Mouse (Mus musculus): ENCODE measurements around the gene Fgf18. TPM values are rescaled to one million over a fixed set of nuclear protein-coding genes. Genes with fewer than 3 reads are reported as not detected.

Fgf18 gene
- total RNA-seq, 2 experiments from 2014 or later = 7.4 to 8.4 TPM

DNA sequence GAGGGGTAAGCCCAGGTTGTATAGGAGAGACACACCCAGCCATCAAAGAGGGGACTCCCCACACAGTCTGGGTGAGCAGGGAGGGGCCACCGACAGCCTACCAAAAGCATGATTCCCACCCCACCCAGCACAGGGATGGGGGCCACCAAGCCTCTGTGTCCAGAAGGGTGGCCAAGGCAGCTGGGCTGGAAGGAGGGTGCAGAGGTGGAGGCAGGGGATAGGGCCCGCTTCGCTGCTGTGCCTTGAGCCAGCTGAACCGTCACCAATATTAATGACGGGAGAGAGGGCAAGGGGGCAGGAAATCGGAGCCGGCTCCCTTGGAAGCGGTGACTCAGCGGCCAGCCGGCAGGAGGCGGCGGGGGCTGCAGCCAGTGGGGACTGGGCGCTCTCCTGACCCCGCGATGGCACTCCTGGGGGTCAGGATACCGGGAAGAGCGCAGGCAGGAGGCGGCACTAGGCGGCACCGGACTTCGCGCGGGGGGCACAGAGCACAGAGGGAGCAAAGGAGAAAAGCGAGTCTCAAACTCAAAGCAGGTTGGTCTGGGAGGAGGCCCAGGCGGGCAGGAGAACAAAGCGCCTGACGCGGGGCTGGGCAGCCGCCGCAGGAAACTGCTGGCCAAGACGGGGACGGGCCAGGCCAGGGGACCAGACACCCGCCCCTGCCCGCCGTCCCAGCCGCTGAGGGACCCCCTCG is 24.5 kb downstream of the Fgf18 start:
- intact Hi-C loops (cut with DNase I) = no loop called here
- no peak for DNase-seq

DNA sequence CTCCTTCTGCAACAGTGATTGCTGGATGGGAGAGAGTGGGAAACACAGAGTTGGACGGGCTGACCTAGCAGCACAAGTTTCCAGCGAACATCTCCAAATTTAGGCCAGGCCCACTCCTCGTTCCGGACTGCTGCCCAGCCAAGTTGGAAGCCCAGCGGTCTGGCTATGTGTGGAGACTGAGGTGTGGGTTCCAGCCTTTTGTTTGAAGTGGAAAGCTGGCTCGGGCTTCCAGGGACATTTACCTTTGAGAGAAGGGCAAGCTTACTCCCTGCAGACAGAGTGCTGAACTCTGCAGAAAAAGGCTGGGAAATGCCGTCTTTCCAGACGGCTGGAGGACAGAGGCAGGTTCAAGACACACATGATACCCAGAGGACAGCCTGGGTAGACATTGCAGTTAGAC is 27.6 kb downstream of the Fgf18 start:
- no peak for DNase-seq
- intact Hi-C loops (cut with DNase I) = no loop called here

DNA sequence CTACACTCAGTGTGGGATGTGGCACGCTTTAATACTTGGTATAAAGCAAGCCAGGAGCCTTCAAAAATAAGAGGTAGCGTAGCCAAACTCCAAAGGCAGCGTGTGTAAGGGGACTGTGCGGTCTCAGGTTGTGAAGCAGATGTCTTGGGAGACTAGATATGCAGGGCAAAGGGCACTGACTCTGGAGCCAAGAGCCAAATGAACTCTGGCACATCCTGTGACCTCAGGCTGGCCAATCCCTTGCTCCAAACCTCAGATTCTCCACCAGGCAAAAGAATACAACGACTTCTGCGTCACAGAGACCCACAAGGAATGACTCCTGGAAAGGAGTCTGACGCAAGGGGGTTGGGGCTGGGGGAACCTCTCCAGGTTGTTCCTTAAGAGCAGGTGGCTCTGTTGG is 28.1 kb downstream of the Fgf18 start:
- intact Hi-C loops (cut with DNase I) = no loop called here
- no peak for DNase-seq

DNA sequence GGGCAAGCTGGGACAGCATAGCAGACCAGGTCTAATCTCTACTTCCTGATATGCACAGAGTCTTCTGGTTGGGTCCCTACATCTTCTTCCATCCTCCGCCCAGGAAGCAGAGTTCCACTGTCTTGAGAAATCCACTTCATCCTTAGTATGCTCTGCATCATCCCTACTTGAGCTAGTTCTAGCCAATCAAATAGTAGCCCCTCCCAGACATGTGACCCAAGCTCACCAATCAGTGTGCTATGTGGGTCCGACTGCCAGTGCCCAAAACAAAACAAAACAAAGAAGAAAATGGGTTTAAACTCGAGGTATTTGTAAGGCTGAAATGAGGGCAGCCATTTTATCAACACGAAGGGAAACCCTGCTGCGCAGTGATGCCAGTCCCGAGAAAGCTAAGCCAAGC is 28.7 kb downstream of the Fgf18 start:
- no peak for DNase-seq

DNA sequence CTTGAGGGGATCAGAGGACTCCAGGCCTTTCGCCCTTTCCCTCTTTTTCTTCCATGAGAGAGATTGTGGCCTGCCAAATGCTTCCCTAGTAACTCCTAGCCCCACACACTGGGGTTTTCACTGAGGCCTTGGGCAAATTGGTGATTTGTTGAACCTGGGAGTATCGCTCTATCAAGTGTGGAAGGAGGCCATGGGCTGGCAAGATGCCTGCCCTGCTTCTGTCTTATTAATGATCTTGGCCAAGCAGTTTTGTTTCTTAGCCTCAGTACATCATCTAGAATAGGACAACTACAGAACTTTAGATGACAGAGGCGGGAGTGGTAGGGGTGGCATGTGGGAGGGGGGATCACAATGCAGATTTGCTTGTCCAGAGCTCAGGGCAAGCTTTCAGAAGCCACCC is 31.4 kb downstream of the Fgf18 start:
- intact Hi-C loops (cut with DNase I) = no loop called here
- DNase-seq = peak; percentile 27

More for the DNA sequence above, 28.7 kb downstream of the Fgf18 start:
- intact Hi-C loops (cut with DNase I) = no loop called here

DNA sequence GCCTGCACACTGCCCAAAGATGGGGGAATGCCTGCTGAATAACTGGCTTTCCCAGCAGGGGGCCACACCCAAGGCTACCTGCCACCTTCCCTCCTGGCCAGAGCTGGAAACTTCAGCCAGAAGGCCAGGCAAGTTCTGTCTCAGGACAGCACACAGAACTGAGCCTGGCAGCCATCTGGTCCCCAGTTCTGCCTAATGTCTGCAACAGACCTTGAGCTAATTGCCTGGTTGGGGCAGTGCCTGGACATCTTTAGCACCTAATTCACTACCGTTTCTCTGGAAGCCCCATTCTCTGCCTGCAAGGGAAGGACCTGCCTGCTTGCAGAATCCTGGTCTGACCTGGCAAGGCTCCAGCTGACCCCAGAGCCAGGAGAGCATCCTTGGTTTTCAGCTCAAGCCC is 34.8 kb downstream of the Fgf18 start:
- DNase-seq = peak; percentile 64
- intact Hi-C loops (cut with DNase I) = no loop called here

DNA sequence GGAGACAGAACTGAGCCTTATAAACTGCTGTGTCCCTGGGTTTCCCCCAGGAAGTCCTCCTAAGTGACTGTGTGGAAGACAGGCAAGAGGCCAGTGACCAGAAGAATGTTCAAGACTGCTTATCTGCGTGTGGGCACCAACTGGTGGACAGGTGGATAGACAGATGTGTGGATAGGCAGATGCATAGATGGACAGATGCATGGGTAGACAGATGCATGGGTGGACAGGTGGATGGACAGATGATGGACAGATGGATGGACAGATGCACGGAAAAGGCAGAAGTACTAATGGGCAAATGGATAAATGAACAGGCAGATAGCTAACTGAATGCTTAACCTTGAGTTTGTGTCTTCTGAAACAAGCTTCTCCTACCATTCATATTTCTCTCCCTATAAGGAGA is 37.1 kb downstream of the Fgf18 start:
- intact Hi-C loops (cut with DNase I) = no loop called here

DNA sequence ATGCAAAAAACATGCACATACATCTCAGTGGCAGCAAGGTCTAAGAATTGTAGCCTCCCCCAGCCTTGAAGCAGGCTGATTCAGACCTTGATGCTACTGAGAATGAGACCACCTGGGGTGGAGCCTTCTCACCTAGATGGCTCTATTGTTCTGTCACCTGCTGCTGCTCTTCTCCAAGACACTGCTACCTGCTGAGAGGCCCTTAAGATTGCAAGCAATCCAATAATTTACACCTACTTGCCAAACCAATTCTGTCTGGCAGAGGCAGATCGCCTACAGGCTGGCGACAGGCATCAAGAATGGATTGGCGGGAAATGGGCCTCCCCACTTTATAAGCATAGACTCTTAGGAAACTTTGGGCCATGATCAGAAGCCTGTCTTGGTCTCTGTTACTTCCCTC is 39.7 kb downstream of the Fgf18 start:
- intact Hi-C loops (cut with DNase I) = no loop called here
- no peak for DNase-seq

More for the DNA sequence above, 37.1 kb downstream of the Fgf18 start:
- DNase-seq = no peak

DNA sequence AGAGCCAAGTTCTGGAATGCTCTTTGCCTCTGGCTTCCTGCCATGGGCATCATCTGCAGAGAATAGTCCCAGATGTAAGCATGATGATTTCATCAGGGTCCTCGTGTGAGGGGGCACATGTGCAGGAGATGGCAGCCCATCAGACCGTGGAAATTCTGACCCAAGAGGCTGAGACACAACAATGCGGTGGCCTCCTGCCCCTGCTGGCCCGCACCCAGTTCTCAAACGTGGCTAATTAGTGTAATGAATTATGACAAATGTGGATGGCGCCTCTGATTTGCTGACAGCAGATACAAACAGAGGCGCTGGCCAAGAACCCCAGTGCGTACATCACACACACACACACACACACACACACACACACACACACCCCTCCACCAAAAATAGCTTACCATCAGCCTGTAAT is 42.3 kb downstream of the Fgf18 start:
- intact Hi-C loops (cut with DNase I) = no loop called here
- peak; percentile 87 for DNase-seq

DNA sequence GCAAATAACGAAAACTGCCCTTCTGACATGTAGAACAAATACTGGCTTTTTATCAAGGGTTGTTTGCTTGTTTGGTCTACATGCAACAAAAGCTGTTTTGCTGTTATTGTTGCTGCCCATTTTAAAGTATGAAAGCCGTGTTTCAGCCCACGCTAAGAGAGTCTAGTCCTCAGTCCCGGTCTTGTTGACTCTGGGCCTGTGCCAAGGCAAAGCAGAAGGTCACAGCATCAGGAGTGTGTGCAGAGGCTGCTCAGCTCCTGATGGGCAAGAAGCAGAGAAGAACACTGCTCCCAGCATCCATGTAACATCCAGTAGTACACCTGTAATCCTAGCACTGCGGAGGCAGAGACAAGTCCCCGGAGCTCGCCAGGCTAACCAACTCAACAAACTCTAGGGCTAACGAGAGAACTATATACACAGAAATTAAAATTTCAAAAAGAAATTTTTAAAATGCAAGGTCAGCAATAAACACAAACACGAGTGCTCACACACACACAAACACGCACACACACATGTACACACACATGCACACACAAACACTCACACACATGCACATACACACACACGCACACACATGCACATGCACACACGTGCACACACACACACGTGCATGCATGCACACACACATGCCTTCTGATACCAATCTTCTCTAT is 43.8 kb downstream of the Fgf18 start:
- intact Hi-C loops (cut with DNase I) = no loop called here
- DNase-seq = peak; percentile 21

DNA sequence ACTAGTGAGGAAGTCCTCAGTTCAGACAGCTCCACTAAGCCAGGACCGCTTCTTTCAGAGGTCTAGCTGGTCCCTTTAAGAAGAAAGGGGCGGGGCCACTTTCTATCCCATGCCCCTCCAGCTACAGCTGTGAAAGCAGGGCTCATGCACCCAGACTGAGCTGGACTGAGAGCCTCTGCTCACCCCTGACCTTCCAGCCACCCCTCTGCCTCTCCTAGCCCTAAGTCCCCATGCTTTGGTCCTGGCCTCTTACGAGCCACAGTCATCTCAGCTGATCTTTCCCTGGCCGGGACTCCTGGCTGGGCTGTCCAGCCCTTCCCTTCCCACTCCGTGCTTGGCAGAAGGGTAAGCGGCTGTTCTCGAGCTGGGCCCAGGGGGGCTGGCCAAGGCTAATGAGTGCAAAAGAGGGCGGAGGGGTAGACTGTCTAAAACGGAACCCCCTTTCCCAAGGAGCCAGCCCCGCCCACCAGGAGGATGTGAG is 47.1 kb downstream of the Fgf18 start:
- DNase-seq = peak; percentile 27
- intact Hi-C loops (cut with DNase I) = no loop called here

DNA sequence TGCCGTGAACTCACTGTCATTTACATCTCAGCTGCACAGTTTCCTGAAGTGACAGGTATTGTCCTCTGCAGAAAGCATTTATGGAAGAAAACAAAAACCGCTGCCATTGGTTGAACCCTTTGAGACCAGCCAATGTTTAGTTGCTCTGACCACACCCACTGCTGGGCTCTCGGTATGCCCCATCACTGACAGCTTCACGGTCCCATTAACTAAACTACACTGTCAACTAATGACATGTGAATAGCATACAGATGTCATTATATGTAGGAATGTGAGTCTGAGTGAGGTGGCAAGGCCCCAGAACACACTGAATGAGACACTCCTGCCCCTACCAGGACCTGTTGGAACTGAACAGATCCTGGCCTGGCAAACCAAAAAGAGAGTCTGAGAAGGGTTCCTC is 47.8 kb downstream of the Fgf18 start:
- intact Hi-C loops (cut with DNase I) = no loop called here
- DNase-seq = no peak

DNA sequence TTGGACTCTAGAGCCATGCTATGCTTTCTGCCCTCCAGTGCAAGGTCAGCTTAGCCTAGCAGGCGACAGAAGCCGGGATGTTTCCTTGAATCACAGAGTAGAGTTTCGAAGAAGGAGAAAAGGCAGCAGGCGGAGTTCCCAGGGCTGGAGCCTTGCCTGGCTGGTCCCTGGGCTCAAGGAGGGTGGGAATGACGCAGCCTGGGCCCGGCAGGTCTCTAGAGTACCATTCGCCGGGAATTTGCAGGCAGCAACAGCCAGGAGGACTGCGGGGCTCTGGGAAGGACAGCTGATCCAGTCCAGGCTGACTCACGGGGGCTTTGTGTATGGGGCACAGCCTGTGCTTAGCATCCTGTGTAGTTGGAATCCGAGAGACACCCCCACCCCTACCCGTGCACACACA is 48.8 kb downstream of the Fgf18 start:
- intact Hi-C loops (cut with DNase I) = no loop called here
- no peak for DNase-seq

DNA sequence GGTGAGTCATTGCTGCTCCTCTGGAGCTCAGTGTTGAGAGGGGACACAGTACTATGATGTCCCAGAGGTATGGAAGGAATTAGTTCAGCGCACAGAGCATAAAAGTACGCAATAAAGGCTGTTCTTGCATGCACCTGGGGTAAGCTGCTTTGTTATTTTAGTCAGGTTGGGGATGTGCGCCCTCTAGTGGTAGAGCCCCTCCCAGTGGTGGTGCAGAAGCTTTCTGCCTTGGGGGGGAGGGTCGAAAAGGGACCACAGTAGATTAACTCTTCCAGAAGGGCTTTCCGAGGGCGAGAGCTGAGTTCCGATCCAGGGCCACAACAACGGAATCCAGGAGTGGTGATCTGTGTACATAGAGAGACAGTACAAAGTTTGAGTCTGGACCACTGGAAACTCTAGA is 49.3 kb downstream of the Fgf18 start:
- intact Hi-C loops (cut with DNase I) = no loop called here
- peak; percentile 55 for DNase-seq

DNA sequence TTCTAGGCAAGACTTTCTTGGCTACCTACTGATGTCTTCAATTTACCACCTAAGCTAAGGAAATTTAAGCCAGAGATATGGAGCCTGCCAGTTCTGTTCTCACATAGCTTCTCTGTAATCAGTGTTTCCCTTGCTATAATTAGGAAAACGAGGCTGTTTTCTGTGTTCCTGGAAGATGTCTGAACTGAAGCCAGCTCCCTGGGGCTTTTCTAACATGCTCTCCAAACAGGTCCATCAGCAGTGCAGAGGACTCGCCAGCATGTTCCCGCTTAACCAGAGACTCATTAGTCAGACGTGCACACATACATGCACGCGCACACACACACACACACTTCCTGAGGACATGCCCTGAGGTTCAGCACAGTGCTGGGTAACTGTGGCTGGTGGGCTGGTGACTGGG is 57.3 kb downstream of the Fgf18 start:
- DNase-seq = peak; percentile 41
- intact Hi-C loops (cut with DNase I) = no loop called here

DNA sequence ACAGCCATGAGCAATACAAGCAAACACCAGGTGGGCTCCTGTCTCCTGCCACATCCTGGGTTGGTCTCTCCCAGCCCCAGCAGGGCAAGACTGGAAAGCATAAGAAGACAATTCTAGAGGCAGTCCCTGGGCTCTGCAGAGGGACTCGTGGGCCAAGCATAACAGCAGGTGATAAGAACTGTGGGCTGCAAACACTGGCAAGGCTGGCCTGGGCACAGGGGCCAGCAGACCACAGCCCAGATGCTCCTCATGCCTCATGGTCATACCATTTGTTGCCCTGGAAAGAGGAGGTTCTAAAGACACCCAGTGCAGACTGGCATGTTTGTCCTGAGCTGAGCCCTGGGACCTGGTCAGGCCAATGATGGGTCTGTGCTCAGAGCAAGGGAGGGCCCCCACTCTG is 59.0 kb downstream of the Fgf18 start:
- intact Hi-C loops (cut with DNase I) = no loop called here
- DNase-seq = no peak

DNA sequence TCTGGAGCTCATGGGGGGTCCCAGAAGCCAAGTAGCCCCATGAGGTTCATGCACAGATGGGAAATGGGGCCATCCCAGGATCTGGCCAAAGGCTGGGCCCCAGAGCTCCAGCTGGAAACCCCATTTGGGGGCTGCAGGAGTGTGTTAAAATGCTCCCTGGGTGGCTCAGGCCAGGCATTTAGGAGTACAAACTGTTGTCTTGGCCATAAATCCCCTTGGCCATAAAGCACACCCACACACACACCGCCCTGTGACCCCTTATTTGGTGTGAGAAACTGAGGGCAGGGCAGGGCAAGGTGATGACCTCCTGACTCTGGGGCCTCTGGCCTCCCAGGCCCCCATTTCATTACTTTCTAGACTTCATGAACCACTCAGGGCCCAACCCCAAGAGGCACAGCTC is 61.2 kb downstream of the Fgf18 start:
- no peak for DNase-seq
- intact Hi-C loops (cut with DNase I) = no loop called here

DNA sequence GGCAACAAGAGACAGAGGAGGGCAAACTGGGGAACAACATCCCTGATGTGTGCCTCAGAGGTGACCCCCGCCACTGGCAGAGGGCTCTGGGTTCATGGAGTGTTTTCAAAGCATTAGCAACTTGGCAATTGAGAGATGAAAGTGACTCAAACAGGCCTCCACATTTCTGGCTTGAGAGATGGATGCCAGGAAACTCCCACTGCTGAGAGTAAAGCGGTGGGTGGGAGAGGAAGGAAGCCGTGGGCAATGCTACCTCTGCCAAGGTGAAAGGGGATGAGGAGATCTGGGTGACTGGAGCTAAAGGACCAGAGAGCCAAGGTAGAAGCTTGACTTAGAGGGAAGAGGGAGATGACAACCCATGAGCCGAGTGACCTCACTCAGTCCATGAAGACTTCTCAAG is 61.7 kb downstream of the Fgf18 start:
- intact Hi-C loops (cut with DNase I) = no loop called here
- no peak for DNase-seq

DNA sequence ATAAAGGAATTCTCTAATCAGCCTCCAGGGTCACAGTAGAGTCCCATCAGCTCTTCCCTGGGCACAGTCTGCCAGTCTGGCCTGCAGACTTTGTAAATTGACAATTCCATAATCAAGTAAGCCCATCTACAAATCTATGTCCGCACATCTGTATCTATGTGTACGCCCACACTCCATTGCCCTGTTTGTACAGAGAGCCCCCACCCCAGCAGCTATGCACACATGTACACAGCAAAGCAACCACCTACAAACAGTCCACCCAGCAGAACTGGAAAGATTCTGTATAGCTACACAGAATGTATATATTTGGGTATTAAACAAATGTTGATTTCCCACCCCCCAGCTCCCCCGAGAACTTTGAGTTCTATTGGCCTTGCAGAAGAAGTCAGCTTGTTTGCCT is 62.1 kb downstream of the Fgf18 start:
- intact Hi-C loops (cut with DNase I) = no loop called here

DNA sequence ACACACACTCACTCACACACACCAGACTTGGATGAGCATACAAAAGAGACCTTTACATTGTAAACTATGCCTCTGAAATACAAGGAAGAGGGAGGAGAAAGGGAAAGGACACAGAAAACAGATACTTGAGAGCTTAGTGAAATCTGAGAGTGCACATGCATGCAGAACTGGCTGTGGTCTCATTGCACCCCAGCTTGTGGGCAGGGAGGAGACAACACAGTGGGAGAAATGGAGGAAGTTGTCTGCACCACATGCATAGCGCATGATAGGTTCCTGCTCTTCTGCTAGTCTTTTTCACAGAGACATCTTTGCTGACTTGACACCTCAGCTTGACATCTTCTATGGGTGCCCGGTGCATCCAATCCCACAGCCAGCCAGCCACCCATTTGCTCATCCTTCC is 63.2 kb downstream of the Fgf18 start:
- intact Hi-C loops (cut with DNase I) = no loop called here
- no peak for DNase-seq

More for the DNA sequence above, 62.1 kb downstream of the Fgf18 start:
- no peak for DNase-seq

DNA sequence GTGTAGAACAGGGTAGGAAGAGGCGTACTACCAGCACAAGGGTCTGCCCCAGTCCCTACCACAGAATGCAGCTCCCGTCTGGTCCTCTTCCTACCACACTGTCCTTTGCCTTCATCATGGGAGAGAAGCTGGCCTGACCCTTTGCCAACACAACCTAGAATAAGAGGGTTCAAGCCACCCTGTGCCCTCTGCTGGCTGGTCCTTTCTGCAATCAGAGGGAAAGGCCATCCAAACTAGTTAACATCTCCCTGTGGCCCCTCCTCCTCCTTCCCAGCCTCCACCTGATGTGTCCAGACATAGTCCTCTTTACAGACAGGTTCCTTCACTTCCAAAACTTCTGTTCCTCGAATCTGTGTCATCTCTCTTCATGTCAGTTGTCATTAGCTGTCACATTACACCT is 66.0 kb downstream of the Fgf18 start:
- intact Hi-C loops (cut with DNase I) = no loop called here
- no peak for DNase-seq

DNA sequence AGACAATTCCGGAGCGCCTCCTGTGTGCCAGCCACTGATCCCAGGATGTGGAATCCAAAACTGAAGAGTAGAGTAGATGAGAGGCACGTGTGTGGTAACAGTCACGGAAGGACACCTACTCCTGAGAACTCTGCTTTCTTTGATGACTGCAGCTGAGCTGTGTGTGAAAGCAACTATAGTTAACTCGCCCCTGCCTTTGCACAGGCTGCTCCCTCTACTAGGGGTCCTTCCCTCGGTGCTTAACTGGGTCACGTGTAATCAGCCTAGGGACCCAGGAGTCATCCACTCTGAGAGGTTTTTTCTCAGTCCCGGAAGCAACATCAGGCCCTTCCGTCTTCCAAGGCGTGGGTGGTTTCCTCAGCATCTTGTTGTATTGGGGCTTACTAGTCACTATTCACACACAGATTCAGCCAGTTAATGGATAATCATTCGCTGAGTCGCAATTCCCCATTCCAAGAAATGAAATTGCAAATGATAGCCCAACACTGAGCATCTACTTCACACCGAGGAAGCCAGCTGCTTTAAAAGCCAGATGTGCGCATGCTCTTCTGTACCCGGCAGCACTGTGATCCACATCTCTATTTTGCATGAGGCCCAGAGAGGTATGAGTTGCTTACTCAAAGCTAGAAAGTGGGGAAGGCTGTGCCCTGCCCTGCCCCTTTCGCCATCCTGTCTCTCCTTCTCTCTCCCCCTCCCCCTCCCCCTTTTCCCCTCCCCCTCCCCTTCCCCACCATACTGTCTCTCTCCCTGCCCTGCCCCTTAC is 67.0 kb downstream of the Fgf18 start:
- intact Hi-C loops (cut with DNase I) = no loop called here

More for the DNA sequence above, 67.0 kb downstream of the Fgf18 start:
- DNase-seq = no peak

Measured in left cerebral cortex, postnatal 4 days (tissue).